Mouse (Mus musculus): ENCODE data around the gene Chml.

GRCm38 (mm10) chr1:175643496-175644265 lies 49.0 kb downstream of the Chml start:
- TF ChIP-seq CTCF (IDR thresholded peaks at IDR 0.05; ENCODE audit: borderline replicate concordance, insufficient read depth, low read depth, low read length) (no peak), POLR2A (IDR thresholded peaks at IDR 0.05; ENCODE audit: borderline replicate concordance, insufficient read depth, low read length) (no peak)

Measured in cerebellum, adult 2 months (tissue).